Mouse (Mus musculus): Measurements from ENCODE around the gene Sumo1. TPM values are rescaled to one million over a fixed set of nuclear protein-coding genes. Genes with fewer than 3 reads are reported as not detected.
"Not testable (repeated sequence)": the region's sequence is repeated elsewhere in the genome, so short reads cannot be mapped to it uniquely, and the experiment has no call there.

Gene Sumo1
- total RNA-seq (2022), result 10 to 100 TPM; 59.4 to 67.8 (median 61.6) TPM

DNA sequence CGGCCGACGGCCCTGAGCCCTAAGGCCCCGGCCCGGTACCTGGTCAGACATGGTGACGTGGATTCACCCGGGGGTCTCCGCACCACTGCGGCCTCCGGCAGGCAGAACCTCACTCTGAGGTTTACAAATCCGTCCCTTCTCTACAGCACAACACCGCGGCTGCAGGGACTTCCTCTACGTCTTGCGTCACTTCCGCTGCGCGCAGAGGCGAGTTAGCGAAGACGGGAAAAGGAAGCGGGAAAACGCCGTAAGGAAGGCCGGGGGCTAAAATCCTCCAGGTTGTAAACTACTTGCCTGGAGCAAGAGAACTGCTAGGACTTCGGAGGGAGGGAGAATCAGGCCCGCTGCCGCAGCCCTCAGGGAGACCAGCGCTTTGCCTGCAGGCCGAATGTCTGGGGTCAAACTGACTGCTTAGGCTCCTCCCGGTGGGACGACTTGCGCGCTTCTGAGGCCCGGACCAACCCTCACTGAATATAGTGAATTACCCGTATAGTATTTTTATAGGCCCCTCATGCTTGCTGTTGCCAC, at the start of gene Sumo1:
TSS of gene Sumo1 (minus strand) at position 194 of the 528 bp plus-strand sequence.
- DNase-seq (ENCODE audit: low spot score in 2 of 2), result peak; percentile 63 to 68

DNA sequence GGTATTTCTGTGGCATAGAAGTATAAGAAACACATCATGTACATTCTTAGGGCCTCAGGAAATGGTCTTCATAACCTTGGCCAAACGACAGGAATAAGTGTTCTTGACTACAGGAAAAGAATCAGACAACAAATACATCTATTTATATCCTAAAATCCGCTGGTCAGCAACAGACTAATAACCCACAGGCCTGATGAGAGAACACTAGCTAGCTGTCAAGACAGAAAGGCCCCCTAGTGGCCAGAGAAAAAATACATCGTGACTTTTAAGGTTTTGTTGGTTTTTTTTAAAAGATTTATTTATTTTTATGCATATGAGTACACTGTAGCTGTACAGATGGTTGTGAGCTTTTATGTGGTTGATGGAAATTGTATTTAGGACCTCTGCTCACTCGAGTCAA, 49.3 kb upstream of the Sumo1 start:
- no peak for DNase-seq (ENCODE audit: low spot score in 2 of 2)

DNA sequence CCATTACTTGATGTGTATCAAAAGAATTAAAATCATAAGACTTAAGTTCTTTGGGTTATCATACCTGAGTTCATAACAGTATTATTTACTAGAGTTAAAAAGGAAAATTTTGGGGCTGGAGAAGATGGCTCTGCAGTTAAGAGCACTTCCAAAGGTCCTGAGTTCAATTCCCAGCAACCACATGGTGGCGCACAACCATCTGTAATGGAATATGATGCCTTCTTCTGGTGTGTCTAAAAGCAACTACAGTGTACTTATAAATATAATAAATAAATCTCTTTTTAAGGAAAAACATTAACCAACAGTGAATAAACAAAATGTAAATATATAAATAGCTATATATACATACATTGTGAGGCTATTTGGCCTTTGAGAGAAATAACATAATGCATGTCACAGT, 31.1 kb upstream of the Sumo1 start:
- DNase-seq (ENCODE audit: low spot score in 2 of 2), result no peak

DNA sequence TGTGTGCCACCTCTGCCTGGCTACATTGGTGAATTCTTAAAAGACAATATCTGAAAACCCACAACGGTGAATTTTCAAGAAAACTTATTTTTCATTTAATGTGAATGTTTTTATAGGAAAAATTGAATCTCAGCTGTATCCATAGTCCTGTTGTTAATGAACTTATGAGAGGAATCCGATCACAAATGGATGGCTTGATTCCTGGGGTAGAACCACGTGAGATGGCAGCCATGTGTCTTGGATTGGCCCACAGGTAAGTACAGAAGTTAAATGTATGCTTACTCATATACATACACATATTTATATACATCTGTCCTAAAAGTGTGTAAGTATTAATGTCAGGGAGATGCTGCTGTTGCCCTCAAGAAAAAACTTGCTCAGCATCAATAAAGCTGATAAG, 27.6 kb upstream of the Sumo1 start:
- DNase-seq (ENCODE audit: low spot score in 2 of 2), result no peak

DNA sequence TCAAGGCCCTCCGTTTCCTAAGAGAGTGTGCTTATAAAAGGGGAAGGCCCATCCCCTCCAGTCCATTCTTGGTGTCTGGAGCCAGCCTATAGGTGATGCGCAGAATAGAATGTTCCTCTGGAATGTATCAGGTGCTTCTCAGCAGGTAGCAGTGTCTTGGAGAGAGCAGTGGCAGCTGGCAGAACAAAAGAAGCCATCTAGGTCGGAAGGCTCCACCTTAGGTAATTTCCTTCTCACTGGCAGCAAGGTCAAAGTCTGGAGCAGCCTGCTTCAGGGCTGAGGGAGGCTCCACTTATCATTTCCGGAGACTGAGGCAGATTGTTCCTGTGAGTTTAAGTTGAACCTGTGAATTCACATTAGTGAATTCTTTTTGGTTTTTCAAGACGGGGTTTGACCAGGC, 27.1 kb upstream of the Sumo1 start:
- DNase-seq (ENCODE audit: low spot score in 2 of 2), result no peak

DNA sequence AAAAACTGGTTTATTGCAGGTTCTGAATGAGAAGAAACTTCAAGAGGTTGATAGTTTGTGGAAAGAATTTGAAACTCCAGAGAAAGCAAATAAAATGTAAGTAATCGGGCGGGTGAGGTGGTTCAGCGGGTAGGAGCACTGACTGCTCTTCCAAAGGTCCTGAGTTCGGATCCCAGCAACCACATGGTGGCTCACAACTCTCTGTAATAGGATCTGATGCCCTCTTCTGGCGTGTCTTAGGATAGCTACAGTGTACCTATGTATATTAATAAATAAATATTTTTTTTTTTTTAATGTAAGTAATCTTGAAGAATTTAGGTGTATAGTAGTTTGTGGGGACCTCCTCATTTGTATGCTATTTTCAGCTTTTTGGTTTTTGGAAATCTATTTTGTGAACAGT, 19.8 kb upstream of the Sumo1 start:
- DNase-seq (ENCODE audit: low spot score in 2 of 2), result no peak

DNA sequence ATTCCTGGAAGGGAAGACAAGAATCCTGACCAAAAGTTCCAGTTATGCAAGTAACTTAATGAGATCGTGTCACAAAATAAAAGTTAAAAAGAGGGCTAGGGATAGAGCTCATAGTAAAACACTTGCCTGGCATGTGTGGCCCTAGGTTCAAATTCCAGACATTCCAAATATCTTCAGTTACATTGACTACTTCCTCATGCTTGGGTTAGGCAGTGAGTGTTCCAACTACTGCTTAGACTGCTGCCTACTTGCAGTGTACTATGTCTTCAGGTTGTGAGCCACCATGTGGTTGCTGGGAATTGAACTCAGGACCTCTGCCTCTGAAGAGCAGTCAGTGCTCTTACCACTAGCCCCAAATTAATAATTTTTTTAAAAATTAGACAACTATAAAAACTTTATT, 16.9 kb upstream of the Sumo1 start:
- no peak for DNase-seq (ENCODE audit: low spot score in 2 of 2)

DNA sequence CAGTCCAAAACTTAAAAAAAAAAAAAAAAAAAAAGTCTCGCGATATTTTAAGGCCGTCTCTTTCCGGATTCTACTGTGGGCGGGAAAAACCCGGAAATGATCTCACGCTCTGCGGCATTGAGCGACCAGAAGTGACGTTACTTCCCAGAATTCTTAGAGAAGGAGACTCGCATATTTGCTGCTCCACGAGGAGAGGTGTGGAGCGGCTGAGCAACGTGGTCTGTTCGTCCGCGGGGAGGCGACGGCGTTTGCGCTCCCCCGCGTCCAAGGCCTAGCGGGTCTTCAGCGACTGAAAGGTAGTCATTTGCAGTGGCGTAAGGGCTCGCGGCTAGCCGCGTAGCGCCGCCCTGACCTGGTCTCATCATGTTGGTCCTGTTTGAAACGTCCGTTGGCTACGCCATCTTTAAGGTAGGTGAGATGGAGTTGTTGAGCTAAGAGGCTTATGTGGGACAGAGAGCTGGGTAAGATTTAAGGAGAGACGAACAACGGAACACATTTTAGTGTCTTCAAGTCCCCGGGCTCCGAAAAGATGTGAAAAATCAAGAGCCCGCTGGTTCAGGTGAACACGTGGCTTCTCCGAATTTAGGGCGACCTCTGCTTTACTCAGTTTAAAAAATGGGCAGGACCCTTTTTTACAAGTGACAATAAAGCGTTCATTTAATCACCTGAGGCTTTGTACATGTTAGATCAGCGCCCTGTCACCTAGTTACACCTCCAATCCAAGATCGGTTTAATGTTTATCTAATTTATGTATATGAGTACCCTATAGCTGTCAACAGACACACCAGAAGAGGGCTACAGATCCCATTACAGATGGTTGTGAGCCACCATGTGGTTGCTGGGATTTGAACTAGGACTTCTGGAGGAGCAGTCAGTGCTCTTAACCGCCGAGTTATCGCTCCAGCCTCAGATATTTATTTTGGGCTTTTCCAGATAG, 14.5 kb upstream of the Sumo1 start, which contains the start of gene Nop58:
TSS of gene Nop58 (plus strand) at position 153 of the 937 bp plus-strand sequence.
- DNase-seq (ENCODE audit: low spot score in 2 of 2), result peak; percentile 71 to 85

DNA sequence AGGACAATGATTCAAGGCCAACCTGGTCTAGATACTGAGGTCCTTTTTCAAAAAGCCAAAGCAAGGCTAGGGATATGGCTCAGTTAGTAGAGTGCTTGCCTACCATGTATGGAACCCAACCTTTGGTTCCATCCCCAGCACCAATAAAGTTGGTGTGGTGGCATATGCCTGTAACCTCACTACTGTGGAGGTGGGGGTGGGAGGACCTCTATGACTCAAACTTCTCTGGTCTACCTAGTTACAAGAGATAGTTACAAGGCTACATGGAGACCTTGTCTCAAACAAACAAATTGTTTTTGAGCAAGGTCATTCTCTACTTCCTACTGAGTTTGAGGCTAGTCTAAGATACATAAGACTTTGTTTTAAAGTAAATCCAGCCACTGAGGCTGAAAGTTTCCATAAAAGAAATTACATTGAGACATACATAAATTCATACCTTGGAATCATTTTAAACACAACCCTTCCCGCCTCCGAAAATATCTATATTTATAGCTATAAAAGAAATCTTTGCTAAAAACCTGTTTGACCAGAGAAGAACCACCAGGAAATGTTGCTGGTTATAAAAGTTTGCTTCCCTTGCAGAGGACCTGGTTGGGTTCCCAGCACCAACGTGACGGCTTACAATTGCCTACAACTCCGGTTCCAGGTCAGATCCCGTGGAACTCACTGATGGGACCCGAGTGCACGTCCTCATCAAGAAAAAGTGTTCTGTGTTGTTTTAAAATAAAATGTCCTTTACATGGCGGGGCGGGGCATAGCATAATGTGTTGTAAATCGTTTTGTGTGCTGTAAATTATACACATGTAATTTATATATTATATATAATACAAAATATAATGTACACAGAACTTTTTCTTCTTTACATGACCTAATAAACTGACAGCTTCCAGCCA, 13.5 kb upstream of the Sumo1 start:
- DNase-seq (ENCODE audit: low spot score in 2 of 2), result peak in 1 of 2 experiments; percentile 3

DNA sequence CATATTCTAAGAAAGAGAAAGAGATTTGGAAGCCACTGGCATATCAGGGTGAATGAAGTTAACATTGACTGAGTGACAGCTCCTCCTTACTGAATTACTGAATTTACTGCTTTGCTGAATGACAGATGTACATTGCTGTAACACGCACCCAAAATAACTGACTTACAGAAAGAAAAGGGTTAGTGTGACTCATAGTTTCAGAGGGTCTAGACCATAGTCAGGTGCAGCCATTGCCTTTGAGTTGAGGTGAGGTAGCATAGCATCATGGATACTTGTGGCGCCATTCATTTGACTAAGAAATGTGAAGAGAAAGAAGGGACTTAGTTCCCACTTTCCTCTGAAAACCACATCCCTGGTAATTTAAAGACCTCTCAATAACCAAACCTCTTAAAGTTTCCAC, 3.0 kb upstream of the Sumo1 start:
- DNase-seq (ENCODE audit: low spot score in 2 of 2), result no peak

DNA sequence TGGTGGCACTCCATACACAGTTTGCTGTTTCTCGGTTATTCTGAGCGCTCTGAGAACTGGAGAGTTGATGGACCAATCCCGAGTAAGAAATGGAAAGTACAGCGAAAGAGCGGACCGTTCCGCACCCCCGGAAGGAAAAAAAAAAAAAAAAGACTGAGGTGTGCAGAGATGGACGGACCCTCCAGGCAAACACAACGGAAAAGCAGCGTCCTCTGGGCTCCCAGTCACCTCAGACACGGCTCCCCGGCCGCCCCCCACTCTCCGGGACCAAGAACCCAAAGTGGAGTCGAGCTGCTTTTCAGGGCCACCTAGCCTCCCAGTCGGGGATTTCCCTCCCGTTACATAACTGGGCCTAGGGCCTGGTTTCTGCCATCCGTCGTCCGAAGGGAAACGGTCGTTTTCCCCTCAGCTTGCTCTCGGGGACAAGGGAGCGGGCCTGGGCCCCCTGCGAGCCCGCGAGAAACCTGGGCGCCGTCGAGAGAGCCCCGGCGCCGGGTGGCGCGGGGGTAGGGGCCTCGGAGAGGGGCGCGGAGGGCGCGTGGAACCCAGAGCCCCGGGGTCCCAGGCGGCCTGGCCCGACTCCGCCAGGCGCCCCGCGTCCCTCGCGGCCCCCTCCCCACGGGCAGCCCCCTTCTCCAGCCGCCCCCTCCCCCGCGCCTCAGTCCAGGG, 538 bp downstream of the Sumo1 start:
- DNase-seq (ENCODE audit: low spot score in 2 of 2), result peak in 1 of 2 experiments; percentile 13

DNA sequence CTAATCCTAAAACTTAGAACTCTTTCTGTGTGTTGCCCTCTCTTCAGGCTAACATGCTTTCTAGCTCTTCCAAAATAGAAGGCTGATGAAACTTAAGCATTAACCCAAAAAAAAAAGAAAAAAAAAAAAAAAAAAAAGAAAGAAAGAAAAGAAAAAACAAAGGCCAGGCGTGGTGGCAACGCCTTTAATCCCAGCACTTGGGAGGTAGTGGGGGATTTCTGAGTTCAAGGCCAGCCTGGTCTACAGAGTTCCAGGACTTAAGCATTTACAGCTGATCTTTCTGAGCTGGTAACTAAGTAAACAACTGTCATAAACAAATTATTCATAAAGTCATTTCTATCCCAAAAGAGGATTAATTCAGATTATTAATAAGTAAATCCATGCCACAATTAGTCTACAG, 1.8 kb downstream of the Sumo1 start:
- DNase-seq (ENCODE audit: low spot score in 2 of 2), result no peak

DNA sequence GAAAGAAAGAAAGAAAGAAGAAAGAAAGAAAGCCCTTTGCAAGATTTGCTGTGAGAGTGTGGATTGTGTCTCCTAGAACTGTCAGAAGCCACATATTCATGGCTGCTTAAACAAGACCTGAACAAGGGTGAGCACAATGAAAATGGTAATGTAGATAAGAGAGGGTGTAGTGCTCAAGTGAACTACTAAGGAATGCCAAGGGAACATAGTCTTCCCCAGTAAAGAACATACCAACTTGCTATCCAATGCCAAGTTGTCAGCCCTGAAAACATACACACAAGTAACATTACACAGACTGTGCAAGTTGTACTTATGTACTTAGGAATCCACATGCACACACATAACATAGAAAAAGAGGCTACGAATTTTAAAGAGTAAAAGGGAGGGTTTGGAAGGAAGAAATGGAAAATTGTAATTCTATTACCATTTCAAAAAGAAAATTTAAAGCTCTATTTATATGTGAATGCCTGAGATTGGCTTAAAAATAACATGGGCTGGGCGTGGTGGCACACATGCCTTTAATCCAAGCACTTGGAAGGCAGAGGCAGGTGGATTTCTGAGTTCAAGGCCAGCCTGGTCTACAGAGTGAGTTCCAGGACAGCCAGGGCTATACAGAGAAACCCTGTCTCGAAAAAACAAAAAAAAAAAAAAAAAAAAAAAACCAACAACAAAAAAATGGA, 7.0 kb downstream of the Sumo1 start:
- no peak for DNase-seq (ENCODE audit: low spot score in 2 of 2)

DNA sequence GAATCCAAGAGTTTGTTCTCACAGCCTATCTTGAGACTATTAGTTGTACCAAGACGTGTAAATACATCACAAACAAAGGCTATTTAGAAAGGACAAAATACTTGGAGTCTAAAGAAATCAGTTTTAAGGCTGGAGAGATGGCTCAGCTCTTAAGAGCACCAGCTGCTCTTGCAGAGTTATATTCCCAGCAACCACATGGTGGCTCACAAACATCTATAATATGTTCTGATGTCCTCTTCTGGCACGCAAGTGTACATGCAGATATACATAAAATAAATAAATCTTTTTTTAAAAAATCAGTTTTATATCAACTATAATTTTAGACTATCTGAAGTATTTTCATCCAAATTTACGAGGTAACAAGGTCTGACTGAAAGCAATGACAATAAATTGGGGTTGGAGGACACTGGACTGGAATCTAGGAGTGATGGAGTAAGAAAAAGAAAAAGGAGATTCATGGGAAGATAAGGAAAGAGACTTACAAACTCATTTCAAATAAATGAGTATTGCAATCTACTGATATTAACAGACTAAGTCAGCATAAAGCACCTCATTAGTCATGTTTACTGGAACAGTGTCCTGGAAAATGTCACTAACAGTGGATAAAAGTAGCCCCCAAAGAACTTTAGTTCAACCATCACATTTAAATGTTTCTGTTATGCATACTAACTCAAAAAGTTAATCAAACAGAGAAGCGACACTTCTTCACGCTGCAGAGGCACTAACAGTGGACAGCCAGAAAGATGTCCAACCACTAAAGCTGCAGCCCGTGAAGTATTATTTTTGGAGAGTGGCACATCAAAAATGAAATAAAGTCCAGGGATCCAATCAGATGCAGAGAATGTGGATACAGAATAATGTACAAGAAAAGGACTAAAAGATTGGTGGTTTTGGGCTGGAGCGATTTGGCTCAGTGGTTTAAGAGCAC, 14.1 kb downstream of the Sumo1 start:
- no peak for DNase-seq (ENCODE audit: low spot score in 2 of 2)

DNA sequence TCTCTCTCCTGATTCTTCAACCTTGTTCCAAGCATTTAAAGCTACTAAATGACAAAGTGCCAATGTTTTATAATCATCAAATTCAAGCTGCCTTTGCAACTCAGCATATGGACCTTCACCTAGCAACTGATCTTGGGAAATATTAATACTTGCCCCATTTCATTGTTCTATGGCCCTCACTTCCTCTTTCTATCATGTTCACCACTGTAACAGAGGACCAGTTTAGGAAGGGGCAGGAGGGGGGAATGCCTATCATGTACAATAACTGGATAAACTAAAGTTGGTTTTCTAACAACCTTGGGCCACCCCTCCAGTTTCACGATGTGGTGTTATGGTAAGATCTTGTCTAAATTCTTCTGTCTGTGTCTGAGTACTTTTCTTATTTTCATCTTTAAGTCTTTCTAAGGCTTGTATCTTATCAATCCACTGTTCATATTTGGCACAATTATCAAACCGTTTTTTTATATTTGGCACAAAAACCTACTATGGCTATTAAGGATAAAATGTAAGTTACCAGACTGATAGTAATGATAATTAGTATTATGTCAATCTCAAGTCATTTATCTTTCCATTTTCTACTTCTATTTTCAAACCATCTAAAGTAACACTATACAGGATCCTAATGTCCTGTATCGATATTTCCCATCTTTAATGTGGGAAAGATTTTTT, 17.3 kb downstream of the Sumo1 start:
- no peak for DNase-seq (ENCODE audit: low spot score in 2 of 2)

DNA sequence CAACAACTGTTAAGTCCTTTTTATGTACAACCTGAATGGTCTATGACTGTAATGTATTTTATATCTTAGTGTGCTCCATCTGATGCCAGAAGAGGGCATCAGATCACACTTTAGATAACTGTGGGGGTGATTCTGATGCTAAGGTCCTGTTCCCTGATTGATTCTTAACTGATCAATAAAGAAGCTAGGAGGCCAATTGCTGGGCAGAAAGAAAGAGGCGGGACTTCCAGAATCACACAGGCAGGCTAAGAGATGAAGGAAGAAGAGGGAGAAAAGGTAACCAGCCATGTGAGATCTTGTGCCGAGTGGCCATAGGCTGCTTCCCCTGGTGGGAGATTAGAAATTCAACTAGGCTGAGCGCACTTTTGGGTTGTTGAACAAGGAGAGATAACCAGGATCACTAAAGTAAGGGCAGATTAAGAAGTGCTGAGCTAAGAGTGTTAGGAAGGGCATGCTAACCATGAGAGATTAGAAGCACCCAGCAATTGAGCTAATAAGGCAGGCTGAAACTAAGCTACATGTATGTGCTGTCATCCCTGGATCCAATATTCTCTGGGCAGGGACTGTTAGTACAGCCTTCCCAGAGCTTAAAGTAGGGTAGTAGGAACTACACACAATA, 19.3 kb downstream of the Sumo1 start:
- no peak for DNase-seq (ENCODE audit: low spot score in 2 of 2)

DNA sequence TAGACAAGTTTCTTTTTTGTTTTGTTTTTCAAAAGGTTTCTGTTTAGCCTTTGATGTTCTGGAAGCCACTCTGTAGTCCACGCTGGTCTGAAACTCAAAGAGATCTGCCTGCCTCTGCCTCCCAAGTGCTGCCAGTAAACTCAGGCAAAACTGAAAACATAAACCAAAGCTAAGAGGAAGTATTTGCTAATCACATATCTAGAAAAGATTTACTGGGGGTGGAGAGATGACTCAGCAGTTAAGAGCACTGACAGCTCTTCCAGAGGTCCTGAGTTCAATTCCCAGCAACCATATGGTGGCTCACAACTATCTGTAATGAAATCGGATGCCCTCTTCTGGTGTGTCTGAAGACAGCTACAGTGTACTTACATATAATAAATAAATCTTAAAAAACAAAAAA, 24.1 kb downstream of the Sumo1 start:
- DNase-seq (ENCODE audit: low spot score in 2 of 2), result not testable (repeated sequence)

DNA sequence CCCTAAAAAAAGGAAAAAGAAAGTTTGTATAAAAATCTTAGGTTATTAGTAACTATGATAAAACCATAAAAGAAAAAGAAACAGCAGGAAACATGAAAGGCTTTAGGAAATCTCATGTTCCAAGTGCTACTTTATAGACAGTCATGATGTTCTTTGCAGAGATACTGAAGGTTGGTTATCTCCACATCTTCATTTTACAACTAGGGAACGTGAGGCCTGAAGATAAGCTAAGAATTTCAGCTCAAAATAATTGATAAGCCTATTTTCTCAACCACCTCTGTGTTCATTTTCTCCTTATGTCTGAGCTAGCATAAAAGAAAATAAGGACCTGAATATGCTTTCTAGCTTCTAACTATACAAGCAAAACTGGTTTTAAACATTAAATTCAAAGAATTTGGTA, 28.1 kb downstream of the Sumo1 start:
- no peak for DNase-seq (ENCODE audit: low spot score in 2 of 2)

DNA sequence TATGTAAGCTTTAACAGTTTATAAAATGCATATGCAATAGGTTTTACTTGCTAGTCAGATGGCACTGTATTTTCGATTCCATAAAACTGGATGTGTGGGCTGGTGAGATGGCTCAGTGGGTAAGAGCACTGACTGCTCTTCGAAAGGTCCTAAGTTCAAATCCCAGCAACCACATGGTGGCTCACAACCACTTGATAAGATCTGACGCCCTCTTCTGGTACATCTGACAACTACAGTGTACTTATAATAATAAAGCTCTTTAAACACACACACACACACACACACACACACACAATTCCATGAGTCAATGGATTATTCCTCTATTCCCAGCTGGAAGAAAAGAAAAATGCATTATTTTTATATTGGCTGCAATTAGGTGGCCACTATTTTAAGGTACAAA, 32.3 kb downstream of the Sumo1 start:
- DNase-seq (ENCODE audit: low spot score in 2 of 2), result no peak

All from gastrocnemius, adult 8-10 months (tissue).